Mouse (Mus musculus): ENCODE measurements around the gene Lat. TPM values are rescaled to one million over a fixed set of nuclear protein-coding genes. Genes with fewer than 3 reads are reported as not detected.
"Not testable (repeated sequence)": the region's sequence is repeated elsewhere in the genome, so short reads cannot be mapped to it uniquely, and the experiment has no call there.

Lat gene
- polyA plus RNA-seq, 1 experiment from 2014 or later: 3.7 TPM

- ATAC-seq (ENCODE audit: insufficient number of reproducible peaks, low FRiP score, low TSS enrichment, low read depth): no peak
- Histone ChIP-seq H3K27me3 (no peaks in the 10 kb centered on the region; the same call in 1 of the 2 replicates), H3K4me2 (replicated peaks) (no peak overlapping the region), H3K27ac (replicated peaks) (no peak overlapping the region), H3K4me3 (replicated peaks) (no peak overlapping the region), H3K4me1 (no peaks in the 10 kb centered on the region), H3K9me3 (replicated peaks) (no peaks in the 10 kb centered on the region), H3K36me3 (no peaks in the 10 kb centered on the region), H3K9ac (no peak overlapping the region)
- WGBS: 75% methylated on average over 3 of the region's 3 CpGs
Measured at GRCm38 (mm10) chr7:126332691-126333090, 36.7 kb downstream of the Lat start.

GRCm38 (mm10) chr7:126330693-126331092 is 38.7 kb downstream of the Lat start:
- Histone ChIP-seq H3K4me2 (replicated peaks) (no peak overlapping the region), H3K36me3 (no peaks in the 10 kb centered on the region), H3K4me1 (no peaks in the 10 kb centered on the region), H3K27ac (replicated peaks) (no peak overlapping the region), H3K9me3 (replicated peaks) (no peaks in the 10 kb centered on the region), H3K4me3 (replicated peaks) (no peak overlapping the region), H3K9ac (no peak overlapping the region), H3K27me3 (0 out of 2 replicates have a peak, but pooled peaks cover 2% of the 10 kb centered on the region)
- WGBS: 42% methylated on average over 2 of the region's 2 CpGs
- ATAC-seq (ENCODE audit: insufficient number of reproducible peaks, low FRiP score, low TSS enrichment, low read depth): no peak

- H3K4me1 ChIP-seq: no peaks in the 10 kb centered on the region
- 0 out of 2 replicates have a peak, but pooled peaks cover 3% of the 10 kb centered on the region for H3K27me3 ChIP-seq
- H3K4me2 ChIP-seq (replicated peaks): no peak overlapping the region
- WGBS: 85% methylated on average over 9 of the region's 9 CpGs
- H3K9ac ChIP-seq: no peak overlapping the region
- no peaks in the 10 kb centered on the region for H3K9me3 ChIP-seq (replicated peaks)
- no peaks in the 10 kb centered on the region for H3K36me3 ChIP-seq
- H3K27ac ChIP-seq (replicated peaks): no peak overlapping the region
- no peak for ATAC-seq (ENCODE audit: insufficient number of reproducible peaks, low FRiP score, low TSS enrichment, low read depth)
- no peak overlapping the region for H3K4me3 ChIP-seq (replicated peaks)
Measured at GRCm38 (mm10) chr7:126329907-126330645, 39.3 kb downstream of the Lat start.

- H3K36me3 ChIP-seq; H3K27ac ChIP-seq (replicated peaks); H3K27me3 ChIP-seq; H3K9ac ChIP-seq; ATAC-seq (ENCODE audit: insufficient number of reproducible peaks, low FRiP score, low TSS enrichment, low read depth); H3K4me2 ChIP-seq (replicated peaks); H3K4me3 ChIP-seq (replicated peaks); H3K9me3 ChIP-seq (replicated peaks); H3K4me1 ChIP-seq: not testable (repeated sequence)
- 84% methylated on average over 5 of the region's 6 CpGs for WGBS
Measured at GRCm38 (mm10) chr7:126328848-126329247, 40.5 kb downstream of the Lat start.

GRCm38 (mm10) chr7:126325576-126326273 is 43.6 kb downstream of the Lat start:
- H3K9me3 ChIP-seq (replicated peaks); H3K9ac ChIP-seq; H3K27me3 ChIP-seq; H3K4me1 ChIP-seq; H3K27ac ChIP-seq (replicated peaks); H3K4me3 ChIP-seq (replicated peaks); H3K4me2 ChIP-seq (replicated peaks); ATAC-seq (ENCODE audit: insufficient number of reproducible peaks, low FRiP score, low TSS enrichment, low read depth); H3K36me3 ChIP-seq: not testable (repeated sequence)
- 21% methylated on average over 9 of the region's 9 CpGs for WGBS

- no peak for ATAC-seq (ENCODE audit: insufficient number of reproducible peaks, low FRiP score, low TSS enrichment, low read depth)
- no peaks in the 10 kb centered on the region for H3K9me3 ChIP-seq (replicated peaks)
- 33% methylated on average over 3 of the region's 3 CpGs for WGBS
- H3K36me3 ChIP-seq: no peaks in the 10 kb centered on the region
- H3K27me3 ChIP-seq: 0 out of 2 replicates have a peak, but pooled peaks cover 9% of the 10 kb centered on the region
- H3K9ac ChIP-seq: no peak overlapping the region
- no peaks in the 10 kb centered on the region for H3K4me1 ChIP-seq
- H3K4me3 ChIP-seq (replicated peaks): no peak overlapping the region
- H3K27ac ChIP-seq (replicated peaks): no peak overlapping the region
- no peak overlapping the region for H3K4me2 ChIP-seq (replicated peaks)
Measured at GRCm38 (mm10) chr7:126324791-126325190, 44.6 kb downstream of the Lat start.

- 8% methylated on average over 11 of the region's 11 CpGs for WGBS
- H3K36me3 ChIP-seq: no peaks in the 10 kb centered on the region
- ATAC-seq (ENCODE audit: insufficient number of reproducible peaks, low FRiP score, low TSS enrichment, low read depth): no peak; the same call in 1 of the 2 replicates
- H3K9me3 ChIP-seq (replicated peaks): no peaks in the 10 kb centered on the region
- no peak overlapping the region for H3K9ac ChIP-seq
- no peak overlapping the region for H3K27ac ChIP-seq (replicated peaks)
- no peak overlapping the region for H3K4me2 ChIP-seq (replicated peaks)
- no peaks in the 10 kb centered on the region for H3K4me1 ChIP-seq
- H3K4me3 ChIP-seq (replicated peaks): no peak overlapping the region
- 0 out of 2 replicates have a peak, but pooled peaks cover 9% of the 10 kb centered on the region for H3K27me3 ChIP-seq
Measured at GRCm38 (mm10) chr7:126323729-126324128, 45.6 kb downstream of the Lat start.

- H3K36me3 ChIP-seq: no peaks in the 10 kb centered on the region
- H3K27me3 ChIP-seq: no peaks in the 10 kb centered on the region
- 65% methylated on average over 8 of the region's 8 CpGs for WGBS
- H3K9ac ChIP-seq: no peak overlapping the region
- no peak for ATAC-seq (ENCODE audit: insufficient number of reproducible peaks, low FRiP score, low TSS enrichment, low read depth)
- no peaks in the 10 kb centered on the region for H3K9me3 ChIP-seq (replicated peaks)
- H3K4me2 ChIP-seq (replicated peaks): no peak overlapping the region
- no peak overlapping the region for H3K27ac ChIP-seq (replicated peaks)
- no peak overlapping the region for H3K4me3 ChIP-seq (replicated peaks)
- H3K4me1 ChIP-seq: no peaks in the 10 kb centered on the region
Measured at GRCm38 (mm10) chr7:126314273-126314672, 55.1 kb downstream of the Lat start.

Small RNA genes lying within 50 kb of the gene (microRNA-seq; reads per million reads assigned to microRNA genes)
- not detected for gene Mir7058 (ENCODE audit: borderline number of aligned reads)

Other genes starting within 250 kb of the Lat start
- gene Xpo6, start 169.1 kb downstream of the Lat start, polyA plus RNA-seq (2015; fragmentation: Nextera tagmentation; extraction: Ambion mirVana): 51.5 and 52.1 TPM in 2 replicates
- 36.0 and 40.1 TPM in 2 replicates for gene Sbk1, start 97.0 kb downstream of the Lat start, polyA plus RNA-seq (2015; fragmentation: Nextera tagmentation; extraction: Ambion mirVana)
- gene Spns1, start 7.9 kb upstream of the Lat start, polyA plus RNA-seq (2015; fragmentation: Nextera tagmentation; extraction: Ambion mirVana): 59.7 and 62.0 TPM in 2 replicates
- 2.2 and 3.2 TPM in 2 replicates for gene Nfatc2ip, start 27.2 kb upstream of the Lat start, polyA plus RNA-seq (2015; fragmentation: Nextera tagmentation; extraction: Ambion mirVana)
- gene Cd19, start 45.3 kb upstream of the Lat start, polyA plus RNA-seq (2015; fragmentation: Nextera tagmentation; extraction: Ambion mirVana): 0.07 TPM in 1 of 2 replicates, not detected in the other
- 36.2 and 38.1 TPM in 2 replicates for gene Rabep2, start 59.2 kb upstream of the Lat start, polyA plus RNA-seq (2015; fragmentation: Nextera tagmentation; extraction: Ambion mirVana)
- gene Atp2a1, start 93.5 kb upstream of the Lat start, polyA plus RNA-seq (2015; fragmentation: Nextera tagmentation; extraction: Ambion mirVana): 103 and 140 TPM in 2 replicates
- gene Sh2b1, start 105.9 kb upstream of the Lat start, polyA plus RNA-seq (2015; fragmentation: Nextera tagmentation; extraction: Ambion mirVana): 54.2 and 60.4 TPM in 2 replicates
- 129 and 130 TPM in 2 replicates for gene Tufm, start 117.8 kb upstream of the Lat start, polyA plus RNA-seq (2015; fragmentation: Nextera tagmentation; extraction: Ambion mirVana)
- 52.1 and 58.0 TPM in 2 replicates for gene Atxn2l, start 133.9 kb upstream of the Lat start, polyA plus RNA-seq (2015; fragmentation: Nextera tagmentation; extraction: Ambion mirVana)
- gene Eif3c, start 196.8 kb upstream of the Lat start, polyA plus RNA-seq (2015; fragmentation: Nextera tagmentation; extraction: Ambion mirVana): 176 and 188 TPM in 2 replicates
- gene Apobr, start 215.4 kb upstream of the Lat start, polyA plus RNA-seq (2015; fragmentation: Nextera tagmentation; extraction: Ambion mirVana): 1.4 and 1.5 TPM in 2 replicates
- 33.7 and 38.4 TPM in 2 replicates for gene Cln3, start 216.2 kb upstream of the Lat start, polyA plus RNA-seq (2015; fragmentation: Nextera tagmentation; extraction: Ambion mirVana)
- gene Il27, start 225.4 kb upstream of the Lat start, polyA plus RNA-seq (2015; fragmentation: Nextera tagmentation; extraction: Ambion mirVana): not detected in 2 replicates

Data from embryonic facial prominence, embryonic 15.5 days (tissue).